Mouse (Mus musculus) hindbrain, postnatal 0 days (tissue): ENCODE data around the gene Adh1. TPM values are rescaled to one million over a fixed set of nuclear protein-coding genes. Genes with fewer than 3 reads are reported as not detected.

Experiments used
- ATAC-seq: fragments of 200-750 bp; cut with Nextera tagmentation; 2 replicates; pipeline ENCODE4 v1.8.0; 2017; ENCODE audit warnings: mild to moderate bottlenecking, moderate TSS enrichment, moderate library complexity
- DNase-seq: peaks from one replicate; pipeline ENCODE4 v3.0.0-alpha.2; 2015; ENCODE audit warnings: low spot score
- H3K27ac ChIP-seq: fragments of 300-500 bp; sonication (generic); 2 replicates; pipeline ENCODE4 v1.5.1; 2014; ENCODE audit warnings: mild to moderate bottlenecking
- H3K27me3 ChIP-seq: fragments of 300-500 bp; sonication (generic); 2 replicates; pipeline ENCODE4 v1.6.1; 2014; ENCODE audit warnings: low read length, mixed read lengths; ENCODE audit not compliant: insufficient read depth
- H3K36me3 ChIP-seq: fragments of 300-500 bp; sonication (generic); 2 replicates; pipeline ENCODE4 v1.6.1; 2014; ENCODE audit warnings: low read length, mixed read lengths; ENCODE audit not compliant: insufficient read depth
- H3K4me1 ChIP-seq: fragments of 300-500 bp; sonication (generic); 2 replicates; pipeline ENCODE4 v1.6.1; 2014; ENCODE audit warnings: antibody characterized with exemption, low read length, mixed read lengths; ENCODE audit not compliant: insufficient read depth
- H3K4me2 ChIP-seq: fragments of 300-500 bp; sonication (generic); 2 replicates; pipeline ENCODE4 v1.6.1; 2014; ENCODE audit warnings: low read depth, mild to moderate bottlenecking, low read length, moderate library complexity, mixed read lengths
- H3K4me3 ChIP-seq: fragments of 300-500 bp; sonication (generic); 2 replicates; pipeline ENCODE4 v1.5.1; 2014; ENCODE audit warnings: low read length
- H3K9ac ChIP-seq: fragments of 300-500 bp; sonication (generic); replicated peaks from 2 replicates; pipeline ENCODE4 v1.6.1; 2014; ENCODE audit warnings: mild to moderate bottlenecking, low read length, moderate library complexity, mixed read lengths
- H3K9me3 ChIP-seq: fragments of 300-500 bp; sonication (generic); 2 replicates; pipeline ENCODE4 v1.6.1; 2016; ENCODE audit warnings: low read length, mixed read lengths
- CTCF ChIP-seq: IDR thresholded peaks from 2 replicates; pipeline ENCODE4 v1.5.1; 2016; ENCODE audit warnings: antibody characterized with exemption, control low read depth, low read depth
- WGBS: fragments of 180-500 bp; shearing (Covaris S2); extraction: QIAGEN DNeasy Blood & Tissue Kit; methylation state at CpG from one replicate; pipeline ENCODE4 v1.1.7; 2014; 5-methylcytosine and 5-hydroxymethylcytosine counted together
- polyA plus RNA-seq: library from polyadenylated mRNA; unstranded; fragments of >200 nt; fragmentation: Nextera tagmentation; extraction: Ambion mirVana; gene quantifications from 2 replicates; pipeline ENCODE4 v1.2.1, GENCODE M21; 2015
- total RNA-seq: library from RNA; depleted of rRNA; stranded (reverse); fragments of >200 nt; gene quantifications from 2 replicates; pipeline ENCODE4 v1.2.3, GENCODE M21; 2014; rRNA removed

Adh1 gene
- total and polyA plus RNA-seq, 2 experiments from 2014 or later, result 1.3 to 4.5 TPM

DNA sequence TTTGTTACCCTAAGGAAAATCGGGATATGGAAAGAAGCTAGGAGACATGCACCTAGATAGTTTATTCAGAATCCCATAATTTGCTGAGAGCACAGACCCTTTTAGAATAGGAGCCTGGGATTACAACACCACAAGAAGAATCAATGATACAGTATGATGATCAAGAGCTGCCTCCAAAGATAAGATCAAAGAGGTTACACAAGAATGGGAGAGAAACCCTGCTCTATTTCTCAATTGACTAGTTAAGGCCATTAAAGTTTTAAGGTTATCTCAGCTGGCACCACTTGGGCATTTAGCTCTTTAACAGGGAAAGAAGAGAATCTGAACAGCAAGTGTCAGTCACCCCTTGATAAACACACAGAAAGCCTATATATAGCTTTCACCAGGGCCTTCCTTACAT is 74.8 kb downstream of the Adh1 start:
- no peak overlapping the region for H3K4me2 ChIP-seq
- no peak overlapping the region for H3K9ac ChIP-seq
- H3K9me3 ChIP-seq, result no peaks in the 10 kb centered on the region
- no peak for TF ChIP-seq CTCF
- ATAC-seq (no peak), DNase-seq (no peak)
- 98% methylated on average over 1 of the region's 1 CpGs for WGBS
- H3K27ac ChIP-seq, result no peak overlapping the region
- H3K27me3 ChIP-seq, result no peaks in the 10 kb centered on the region
- H3K4me3 ChIP-seq, result no peak overlapping the region
- no peaks in the 10 kb centered on the region for H3K4me1 ChIP-seq
- no peaks in the 10 kb centered on the region for H3K36me3 ChIP-seq

DNA sequence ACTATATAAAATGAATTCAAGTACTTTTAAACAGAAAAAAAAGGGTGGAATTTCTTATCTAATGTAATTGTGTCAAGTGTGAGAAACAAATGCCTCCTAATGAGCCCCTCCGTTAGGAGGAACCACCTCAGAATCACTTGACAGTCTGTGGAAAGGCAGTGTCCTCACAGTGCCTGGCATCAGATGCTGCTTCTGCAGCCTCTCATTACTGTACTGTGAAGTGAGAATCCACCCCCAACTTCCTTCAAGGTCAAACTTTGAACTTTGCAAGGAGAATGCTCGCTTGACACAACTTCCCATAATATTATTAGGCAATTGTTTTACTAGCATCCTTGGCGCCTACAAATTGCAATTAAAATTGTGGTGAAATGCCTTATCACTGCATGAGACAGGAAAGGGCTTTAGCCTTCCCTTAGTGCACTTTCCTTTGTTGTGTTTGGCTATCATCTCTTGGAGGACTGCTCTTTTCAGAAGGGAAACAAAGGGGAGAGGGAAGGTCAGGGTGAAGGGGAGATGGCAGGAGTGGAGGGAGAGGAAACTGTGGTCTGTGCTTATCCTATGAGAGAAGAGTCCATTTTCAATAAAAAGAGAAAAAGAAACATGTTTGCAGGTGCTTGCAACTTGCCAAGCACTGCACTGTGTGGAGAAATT is 75.4 kb downstream of the Adh1 start:
- no peak overlapping the region for H3K4me3 ChIP-seq
- ATAC-seq (no peak), DNase-seq (no peak)
- no peaks in the 10 kb centered on the region for H3K9me3 ChIP-seq
- 70% methylated on average over 3 of the region's 3 CpGs for WGBS
- H3K4me2 ChIP-seq, result no peak overlapping the region
- no peaks in the 10 kb centered on the region for H3K4me1 ChIP-seq
- H3K27ac ChIP-seq, result no peak overlapping the region
- no peak for TF ChIP-seq CTCF
- H3K27me3 ChIP-seq, result no peaks in the 10 kb centered on the region
- no peak overlapping the region for H3K9ac ChIP-seq
- H3K36me3 ChIP-seq, result no peaks in the 10 kb centered on the region

Other genes starting within 250 kb of the Adh1 start
- 0.10 and 0.22 TPM in 2 replicates for gene 1110002E22Rik, start 195.9 kb upstream of the Adh1 start, total RNA-seq
- gene 1110002E22Rik, start 195.9 kb upstream of the Adh1 start, polyA plus RNA-seq, result 0.05 and 0.09 TPM in 2 replicates
- not detected in 2 replicates for gene Gm5105, start 193.6 kb upstream of the Adh1 start, total RNA-seq
- 0.11 and 0.18 TPM in 2 replicates for gene Gm5105, start 193.6 kb upstream of the Adh1 start, polyA plus RNA-seq
- 2.8 and 3.1 TPM in 2 replicates for gene Trmt10a, start 117.5 kb upstream of the Adh1 start, total RNA-seq
- gene Trmt10a, start 117.5 kb upstream of the Adh1 start, polyA plus RNA-seq, result 8.7 and 9.3 TPM in 2 replicates
- 3.3 and 4.5 TPM in 2 replicates for gene Mttp, start 116.0 kb upstream of the Adh1 start, total RNA-seq
- gene Mttp, start 116.0 kb upstream of the Adh1 start, polyA plus RNA-seq, result 6.3 and 6.6 TPM in 2 replicates
- gene 4930579F01Rik, start 67.2 kb upstream of the Adh1 start, total RNA-seq, result not detected in 2 replicates
- 0.09 TPM in 1 of 2 replicates, not detected in the other for gene 4930579F01Rik, start 67.2 kb upstream of the Adh1 start, polyA plus RNA-seq
- gene Adh7, start 43.2 kb upstream of the Adh1 start, total RNA-seq, result 0.22 and 0.37 TPM in 2 replicates
- gene Adh7, start 43.2 kb upstream of the Adh1 start, polyA plus RNA-seq, result 0.70 and 1.2 TPM in 2 replicates
- not detected in 2 replicates for gene Adh6a, start 52.3 kb downstream of the Adh1 start, total RNA-seq
- not detected in 2 replicates for gene Adh6a, start 52.3 kb downstream of the Adh1 start, polyA plus RNA-seq
- 0.16 TPM in 1 of 2 replicates, not detected in the other for gene Adh6b, start 80.8 kb downstream of the Adh1 start, total RNA-seq
- gene Adh6b, start 80.8 kb downstream of the Adh1 start, polyA plus RNA-seq, result 0.19 and 0.20 TPM in 2 replicates
- gene Adh4, start 154.5 kb downstream of the Adh1 start, total RNA-seq, result not detected in 2 replicates
- not detected in 2 replicates for gene Adh4, start 154.5 kb downstream of the Adh1 start, polyA plus RNA-seq
- gene Adh5, start 182.1 kb downstream of the Adh1 start, total RNA-seq, result 78.8 and 88.6 TPM in 2 replicates
- 184 and 195 TPM in 2 replicates for gene Adh5, start 182.1 kb downstream of the Adh1 start, polyA plus RNA-seq
- 46.3 and 55.0 TPM in 2 replicates for gene Metap1, start 228.5 kb downstream of the Adh1 start, total RNA-seq
- gene Metap1, start 228.5 kb downstream of the Adh1 start, polyA plus RNA-seq, result 40.6 and 43.6 TPM in 2 replicates